Mouse (Mus musculus) heart, embryonic 11.5 days (tissue): Measurements from ENCODE around the gene Map1lc3b. TPM values are rescaled to one million over a fixed set of nuclear protein-coding genes. Genes with fewer than 3 reads are reported as not detected.

Experiments used
- ATAC-seq: fragments of 200-750 bp; cut with Nextera tagmentation; replicated peaks from 2 replicates; pipeline ENCODE4 v1.8.0; 2017; ENCODE audit warnings: moderate library complexity; ENCODE audit not compliant: insufficient number of reproducible peaks, low FRiP score, low TSS enrichment
- H3K27ac ChIP-seq: fragments of 300-500 bp; sonication (generic); 2 replicates; pipeline ENCODE4 v1.5.1; 2014; ENCODE audit warnings: mild to moderate bottlenecking, low read depth, low read length
- H3K27me3 ChIP-seq: fragments of 300-500 bp; sonication (generic); 2 replicates; pipeline ENCODE4 v1.6.1; 2014; ENCODE audit warnings: mild to moderate bottlenecking, low read length, mixed read lengths; ENCODE audit not compliant: control insufficient read depth, insufficient read depth
- H3K36me3 ChIP-seq: fragments of 300-500 bp; sonication (generic); 2 replicates; pipeline ENCODE4 v1.6.1; 2014; ENCODE audit warnings: mild to moderate bottlenecking, low read length, moderate library complexity, mixed read lengths; ENCODE audit not compliant: control insufficient read depth, insufficient read depth
- H3K4me1 ChIP-seq: fragments of 300-500 bp; sonication (generic); 2 replicates; pipeline ENCODE4 v1.6.1; 2014; ENCODE audit warnings: low read length; ENCODE audit not compliant: control insufficient read depth, insufficient read depth
- H3K4me2 ChIP-seq: fragments of 300-500 bp; sonication (generic); 2 replicates; pipeline ENCODE4 v1.6.1; 2014; ENCODE audit warnings: mild to moderate bottlenecking, moderate library complexity
- H3K4me3 ChIP-seq: fragments of 300-500 bp; sonication (generic); 2 replicates; pipeline ENCODE4 v1.5.1; 2014; ENCODE audit warnings: low read depth, low read length
- H3K9ac ChIP-seq: fragments of 300-500 bp; sonication (generic); 2 replicates; pipeline ENCODE4 v1.6.1; 2014; ENCODE audit warnings: mild to moderate bottlenecking, low read depth, low read length, moderate library complexity
- H3K9me3 ChIP-seq: fragments of 300-500 bp; sonication (generic); replicated peaks from 2 replicates; pipeline ENCODE4 v1.6.1; 2016; ENCODE audit warnings: low read length; ENCODE audit not compliant: control insufficient read depth
- WGBS: fragments of 180-500 bp; shearing (Covaris S2); extraction: QIAGEN DNeasy Blood & Tissue Kit; methylation state at CpG from one replicate; pipeline ENCODE4 v1.1.7; 2014; ENCODE audit not compliant: insufficient replicate concordance; 5-methylcytosine and 5-hydroxymethylcytosine counted together
- polyA plus RNA-seq: library from polyadenylated mRNA; unstranded; fragments of >200 nt; fragmentation: Nextera tagmentation; extraction: Ambion mirVana; gene quantifications from 2 replicates; pipeline ENCODE4 v1.2.1, GENCODE M21; 2014

Map1lc3b gene
- polyA plus RNA-seq, 1 experiment from 2014 or later, result 186 TPM

- ATAC-seq, result no peak
- no peaks in the 10 kb centered on the region for H3K9me3 ChIP-seq
- no peak overlapping the region for H3K4me3 ChIP-seq
- H3K9ac ChIP-seq, result no peak overlapping the region
- no peaks in the 10 kb centered on the region for H3K27me3 ChIP-seq
- H3K27ac ChIP-seq, result no peak overlapping the region
- H3K36me3 ChIP-seq, result peaks cover 33% of the 10 kb centered on the region
- H3K4me2 ChIP-seq, result no peak overlapping the region
- H3K4me1 ChIP-seq, result peaks cover 2% of the 10 kb centered on the region; the same call in 1 of the 2 replicates
- WGBS, result 81% methylated on average over 5 of the region's 5 CpGs
Measured at GRCm38 (mm10) chr8:121607661-121608060, 17.5 kb downstream of the Map1lc3b start.

GRCm38 (mm10) chr8:121609251-121609650, 19.1 kb downstream of the Map1lc3b start:
- Histone ChIP-seq H3K4me3 (no peak overlapping the region), H3K9ac (no peak overlapping the region), H3K27me3 (no peaks in the 10 kb centered on the region), H3K9me3 (no peaks in the 10 kb centered on the region), H3K36me3 (peaks cover 27% of the 10 kb centered on the region), H3K27ac (no peak overlapping the region), H3K4me1 (peaks cover 4% of the 10 kb centered on the region; the same call in 1 of the 2 replicates), H3K4me2 (no peak overlapping the region)
- no peak for ATAC-seq
- 79% methylated on average over 15 of the region's 15 CpGs for WGBS

GRCm38 (mm10) chr8:121609916-121610315, 19.8 kb downstream of the Map1lc3b start:
- H3K4me1 ChIP-seq, result peaks cover 4% of the 10 kb centered on the region; the same call in 1 of the 2 replicates
- H3K27ac ChIP-seq, result no peak overlapping the region
- H3K36me3 ChIP-seq, result peaks cover 20% of the 10 kb centered on the region
- H3K4me3 ChIP-seq, result no peak overlapping the region
- no peak overlapping the region for H3K4me2 ChIP-seq
- no peaks in the 10 kb centered on the region for H3K27me3 ChIP-seq
- no peak for ATAC-seq
- no peaks in the 10 kb centered on the region for H3K9me3 ChIP-seq
- no peak overlapping the region for H3K9ac ChIP-seq
- 88% methylated on average over 11 of the region's 11 CpGs for WGBS

DNA sequence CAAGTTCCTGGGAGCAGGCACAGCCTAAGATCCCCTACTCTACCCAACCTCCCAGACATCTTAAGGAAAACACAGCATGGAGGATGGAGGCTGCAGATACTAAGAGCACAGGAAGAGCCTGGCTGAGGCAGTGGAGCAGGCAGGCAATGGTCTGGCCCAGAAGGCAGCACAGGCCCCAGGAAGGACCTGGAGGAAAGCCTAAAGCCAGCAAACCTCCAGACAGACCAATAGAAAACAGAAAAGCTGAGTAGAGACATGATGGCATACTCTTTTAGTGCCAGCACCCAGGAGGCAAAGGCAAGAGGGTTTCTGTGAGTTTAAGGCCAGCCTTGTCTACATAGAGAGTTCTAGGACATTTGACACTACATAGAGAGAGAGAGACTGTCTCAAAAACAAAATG, 23.3 kb downstream of the Map1lc3b start:
- ATAC-seq, result no peak
- Histone ChIP-seq H3K9me3 (no peaks in the 10 kb centered on the region), H3K4me1 (peaks cover 11% of the 10 kb centered on the region; the same call in 1 of the 2 replicates), H3K4me2 (no peak overlapping the region), H3K9ac (no peak overlapping the region), H3K27me3 (no peaks in the 10 kb centered on the region), H3K36me3 (peaks cover 12% of the 10 kb centered on the region; the same call in 1 of the 2 replicates), H3K4me3 (no peak overlapping the region), H3K27ac (no peak overlapping the region)

DNA sequence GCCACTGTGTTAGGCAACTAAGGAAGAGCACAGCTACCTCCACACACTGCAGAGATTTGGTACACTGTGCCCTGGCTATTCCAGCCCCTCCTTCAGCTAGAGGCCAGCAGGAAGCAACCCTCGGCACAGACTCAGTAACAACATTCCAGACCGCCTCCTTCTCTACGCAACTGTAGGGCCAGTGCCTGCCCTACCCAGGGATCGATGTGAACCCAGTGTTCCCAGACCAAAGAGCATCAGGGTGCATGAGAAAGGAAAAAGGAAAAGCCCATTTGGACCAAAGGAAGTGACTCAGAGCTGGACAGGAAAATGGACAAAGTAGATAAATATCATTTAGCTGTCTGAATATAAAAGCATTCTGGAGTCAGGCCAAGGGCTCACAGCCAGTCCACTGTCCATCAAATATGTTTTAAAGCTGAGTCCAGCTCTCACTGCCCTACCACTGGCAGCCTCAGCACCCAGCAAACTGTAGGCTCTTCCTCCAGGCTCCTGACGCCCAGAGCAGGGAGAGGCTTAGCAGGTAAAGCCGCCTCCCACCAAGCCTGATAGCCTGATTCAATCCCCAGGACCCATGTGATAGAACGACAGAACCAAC, 29.3 kb downstream of the Map1lc3b start:
- Histone ChIP-seq H3K9me3 (no peaks in the 10 kb centered on the region), H3K4me3 (no peak overlapping the region), H3K4me2 (no peak overlapping the region; the same call in 1 of the 2 replicates), H3K4me1 (peaks cover 36% of the 10 kb centered on the region), H3K36me3 (0 out of 2 replicates have a peak, but pooled peaks cover 6% of the 10 kb centered on the region), H3K27me3 (no peaks in the 10 kb centered on the region), H3K27ac (peak overlapping the region; percentile 75), H3K9ac (0 out of 2 replicates have a peak overlapping the region, but pooled peaks have one; percentile 22)
- peak; percentile 50; the same call in 1 of the 2 replicates for ATAC-seq
- WGBS, result 34% methylated on average over 7 of the region's 7 CpGs

DNA sequence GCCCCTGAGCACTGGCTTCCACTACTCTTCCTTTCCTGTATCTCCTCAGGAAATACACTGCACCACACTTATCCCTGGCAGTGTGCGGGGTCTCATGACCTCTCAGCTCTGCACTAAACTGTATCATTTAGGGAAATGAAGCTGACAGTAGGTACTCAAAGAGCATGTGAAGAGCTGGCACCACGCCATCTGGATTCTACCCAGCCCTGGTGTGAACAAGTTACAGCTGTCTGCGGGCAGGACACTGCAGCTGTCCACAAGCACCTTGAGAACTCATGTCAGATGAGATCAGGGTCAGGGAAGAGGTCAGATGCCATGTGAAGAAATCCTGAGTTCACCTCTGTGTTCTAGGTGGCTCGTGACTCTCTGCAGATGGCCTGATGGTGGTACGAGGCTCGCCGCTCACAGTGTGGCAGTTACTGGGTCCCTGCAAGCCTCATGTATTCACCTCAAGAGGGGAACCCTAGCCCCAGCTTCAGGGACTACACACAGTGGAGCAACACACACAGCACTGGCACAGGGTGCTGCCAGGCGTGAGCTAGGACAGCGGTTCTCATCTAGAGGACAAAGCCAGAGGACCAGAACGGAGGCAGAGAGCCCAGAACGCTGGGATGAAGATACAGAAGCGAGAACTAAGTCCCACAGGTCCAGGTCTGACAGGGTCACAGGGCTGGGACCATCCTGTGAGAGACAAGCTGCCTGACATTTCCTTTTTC, 30.8 kb downstream of the Map1lc3b start:
- Histone ChIP-seq H3K27ac (no peak overlapping the region), H3K9me3 (no peaks in the 10 kb centered on the region), H3K27me3 (no peaks in the 10 kb centered on the region), H3K4me2 (no peak overlapping the region), H3K4me3 (no peak overlapping the region), H3K36me3 (0 out of 2 replicates have a peak, but pooled peaks cover 6% of the 10 kb centered on the region), H3K4me1 (peaks cover 49% of the 10 kb centered on the region), H3K9ac (no peak overlapping the region; the same call in 1 of the 2 replicates)
- WGBS, result 66% methylated on average over 12 of the region's 12 CpGs
- ATAC-seq, result no peak

DNA sequence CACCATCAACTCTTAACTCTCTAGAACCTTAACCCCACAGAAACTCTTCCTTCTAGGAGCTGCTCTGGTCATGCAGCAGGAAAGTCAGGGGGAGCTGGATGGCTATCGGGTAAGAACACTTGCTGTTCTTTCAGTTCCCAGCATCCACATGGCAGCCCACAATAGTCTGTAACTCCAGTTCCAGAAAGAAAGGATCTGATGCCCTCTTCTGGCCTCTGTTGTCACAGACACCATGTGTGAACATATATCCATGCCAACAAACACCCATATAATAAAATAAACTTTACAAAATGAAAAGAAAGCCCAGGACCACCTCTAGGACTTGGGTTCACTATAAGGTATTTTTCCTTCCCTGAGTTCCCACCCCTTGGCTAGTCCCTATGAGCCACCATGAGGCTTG, 31.7 kb downstream of the Map1lc3b start:
- Histone ChIP-seq H3K36me3 (0 out of 2 replicates have a peak, but pooled peaks cover 6% of the 10 kb centered on the region), H3K4me1 (peaks cover 58% of the 10 kb centered on the region)
- 61% methylated on average over 1 of the region's 1 CpGs for WGBS

GRCm38 (mm10) chr8:121623043-121623442, 32.9 kb downstream of the Map1lc3b start:
- no peak for ATAC-seq
- Histone ChIP-seq H3K4me3 (no peak overlapping the region), H3K9ac (no peak overlapping the region), H3K4me2 (no peak overlapping the region), H3K36me3 (peaks cover 8% of the 10 kb centered on the region; the same call in 1 of the 2 replicates), H3K4me1 (peaks cover 59% of the 10 kb centered on the region), H3K27me3 (no peaks in the 10 kb centered on the region), H3K9me3 (no peaks in the 10 kb centered on the region), H3K27ac (no peak overlapping the region)
- WGBS, result 85% methylated on average over 8 of the region's 8 CpGs

More for the DNA sequence above, 31.7 kb downstream of the Map1lc3b start:
- Histone ChIP-seq H3K4me3 (no peak overlapping the region), H3K27me3 (no peaks in the 10 kb centered on the region), H3K4me2 (no peak overlapping the region), H3K9me3 (no peaks in the 10 kb centered on the region), H3K9ac (no peak overlapping the region), H3K27ac (no peak overlapping the region)
- ATAC-seq, result no peak
